Mouse (Mus musculus) stomach, postnatal 0 days (tissue): Measurements from ENCODE around the gene Cadps.

ENCODE experiments used
- CTCF ChIP-seq: IDR thresholded peaks from 2 replicates; pipeline ENCODE4 v1.5.1; 2016; ENCODE audit warnings: antibody characterized with exemption, low read depth, mild to moderate bottlenecking, moderate library complexity
- EP300 ChIP-seq: optimal IDR thresholded peaks from 2 replicates; pipeline ENCODE3; 2016; ENCODE audit warnings: antibody characterized with exemption

DNA sequence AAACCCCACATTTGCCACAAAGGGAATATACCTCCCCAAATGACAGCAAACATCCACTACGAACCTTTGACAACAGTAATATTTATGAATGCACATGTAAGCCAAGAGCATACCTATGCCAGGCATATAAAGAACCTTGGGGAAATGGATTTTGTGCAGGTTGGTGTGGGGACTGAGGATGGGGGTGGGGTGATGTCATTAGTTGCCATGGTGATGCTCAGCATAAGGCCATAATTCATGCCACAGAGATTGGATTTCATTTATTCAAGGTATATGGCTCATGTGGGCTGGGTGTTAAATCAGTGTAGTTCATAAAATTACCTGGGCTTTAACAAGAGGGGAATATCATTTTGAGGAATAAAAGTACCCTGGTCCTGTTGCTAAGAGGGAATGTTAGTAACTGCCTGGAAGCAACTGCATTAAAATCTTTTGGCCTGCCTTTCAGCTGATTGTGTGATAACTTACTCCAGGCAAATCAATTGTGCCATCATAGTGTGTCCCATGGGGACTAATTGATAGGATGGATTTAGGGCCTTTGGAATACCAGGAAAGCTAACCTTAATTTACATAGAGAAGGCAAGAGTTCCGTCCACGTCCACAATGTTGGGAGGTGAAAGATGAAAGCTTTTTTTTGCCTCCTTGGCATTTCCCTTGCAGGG lies 263.2 kb downstream of the Cadps start:
- TF ChIP-seq CTCF (no peak), EP300 (no peak)
